Mouse (Mus musculus) layer of hippocampus, adult 9-10 months (tissue): Measurements from ENCODE around the gene AC153137.1.
A peak's percentile ranks its signal among the peaks of the same experiment; 100 is the strongest.
"Not testable (repeated sequence)": the region's sequence is repeated elsewhere in the genome, so short reads cannot be mapped to it uniquely, and the experiment has no call there.

ENCODE experiments used
- DNase-seq: peaks from one replicate; pipeline ENCODE4 v3.0.0; 2022; ENCODE audit warnings: low spot score

The AC153137.1 gene

DNA sequence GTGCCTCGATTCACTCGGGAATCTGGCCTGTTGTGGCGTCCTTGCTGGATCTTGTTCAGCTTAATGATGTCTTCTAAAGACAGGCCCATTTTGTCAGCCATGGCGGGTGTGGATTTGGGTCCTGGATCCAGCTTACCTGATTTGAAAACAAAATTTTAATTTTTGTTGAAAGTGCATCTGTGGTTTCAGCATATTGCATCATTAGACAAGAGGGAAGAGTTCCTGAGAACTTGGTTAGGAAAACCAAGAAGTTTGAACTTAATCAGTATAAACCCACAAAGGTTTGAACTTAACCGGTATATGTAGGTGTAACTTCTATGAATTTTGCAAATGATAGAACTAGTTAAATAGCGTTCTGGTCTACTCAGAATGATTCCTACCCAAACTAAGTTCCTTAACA lies at the start of gene AC153137.1:
TSS of gene AC153137.1 (minus strand) at position 101 of the 400 bp plus-strand sequence.
- not testable (repeated sequence) for DNase-seq

GRCm38 (mm10) chr1:31023173-31023572 lies 45.4 kb upstream of the AC153137.1 start:
- DNase-seq, result no peak

DNA sequence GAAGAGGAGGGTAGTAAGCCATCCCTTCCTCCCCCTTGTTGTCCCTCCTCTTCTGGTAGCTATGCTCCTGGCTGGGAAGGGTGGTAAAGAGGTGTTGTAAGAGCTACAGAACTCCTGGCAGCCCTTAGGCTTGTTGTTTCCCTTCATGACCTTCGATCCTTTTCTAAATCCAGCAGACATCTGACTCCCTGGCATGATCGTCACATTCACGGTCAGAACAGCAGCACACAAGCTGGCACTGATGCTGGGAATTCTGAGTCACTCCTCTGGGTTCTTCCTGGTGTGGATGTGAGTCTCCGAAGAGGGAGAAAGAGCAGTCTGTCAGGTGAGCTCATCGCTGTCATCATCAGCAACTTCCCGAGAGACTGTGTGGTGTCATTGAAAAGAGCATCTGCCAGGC lies 41.5 kb upstream of the AC153137.1 start:
- no peak for DNase-seq

DNA sequence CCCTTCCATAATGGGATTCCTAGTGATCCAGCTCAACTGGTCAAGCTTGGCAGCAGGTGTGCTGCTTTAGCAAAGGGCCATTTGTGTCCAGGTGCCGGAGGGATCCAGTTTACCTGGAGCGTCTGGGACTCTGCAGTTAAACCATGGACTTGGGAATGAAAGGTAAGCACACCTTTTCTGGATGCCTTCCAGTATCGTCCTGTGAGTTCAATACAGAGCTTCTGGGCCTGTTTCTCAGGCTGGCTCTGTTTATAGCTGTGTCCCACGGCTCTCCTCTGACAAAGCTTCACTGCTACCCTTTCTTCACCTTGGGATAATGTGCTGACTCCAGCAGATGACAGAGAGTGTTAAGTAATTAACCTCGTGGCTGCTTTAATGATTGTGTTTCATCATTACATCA lies 39.6 kb upstream of the AC153137.1 start:
- DNase-seq, result no peak

DNA sequence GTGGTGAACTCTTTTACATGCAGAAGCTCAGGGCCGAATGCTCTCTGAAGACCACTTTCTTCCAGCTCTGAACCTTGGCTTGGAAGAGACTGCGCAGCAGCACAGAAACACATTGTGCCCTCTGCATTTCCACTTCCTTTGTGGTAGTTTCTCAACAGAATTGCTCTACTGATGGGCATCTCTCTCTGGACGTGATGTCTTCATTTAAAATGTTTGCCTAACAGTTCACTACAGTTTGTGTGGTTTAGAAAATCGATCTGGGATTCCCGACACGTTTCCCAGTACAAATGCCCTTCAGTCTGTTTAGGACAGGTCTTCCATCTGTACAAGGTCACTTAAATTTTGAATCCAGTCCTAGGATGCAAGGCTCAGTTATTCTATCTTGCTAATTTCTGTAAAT lies 38.3 kb upstream of the AC153137.1 start:
- no peak for DNase-seq

- no peak for DNase-seq
These were observed 37.5 kb upstream of the AC153137.1 start for GRCm38 (mm10) chr1:31015261-31015660.

- not testable (repeated sequence) for DNase-seq
These were observed 529 bp downstream of the AC153137.1 start for GRCm38 (mm10) chr1:30977239-30977638.

DNA sequence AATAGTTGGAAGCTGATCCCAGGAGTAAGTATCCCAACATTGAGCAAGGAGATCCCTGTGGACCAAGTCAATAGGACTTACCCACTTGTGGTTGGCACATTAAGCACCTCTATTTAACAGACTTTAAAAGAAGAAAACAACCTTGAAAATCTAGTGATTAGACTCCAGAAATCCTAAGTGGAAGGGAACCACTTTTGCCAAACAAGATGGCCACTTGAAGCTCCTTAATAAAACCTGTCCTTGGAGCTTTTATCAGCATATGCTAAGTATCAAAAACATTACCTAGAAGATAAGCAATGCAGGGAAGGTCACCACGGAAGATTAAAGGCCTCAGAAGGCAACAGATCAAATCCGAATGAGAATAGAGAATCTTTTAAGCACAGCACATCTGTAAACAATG lies 26.0 kb downstream of the AC153137.1 start:
- no peak for DNase-seq

GRCm38 (mm10) chr1:30950456-30950835 lies 27.3 kb downstream of the AC153137.1 start:
- DNase-seq, result no peak

DNA sequence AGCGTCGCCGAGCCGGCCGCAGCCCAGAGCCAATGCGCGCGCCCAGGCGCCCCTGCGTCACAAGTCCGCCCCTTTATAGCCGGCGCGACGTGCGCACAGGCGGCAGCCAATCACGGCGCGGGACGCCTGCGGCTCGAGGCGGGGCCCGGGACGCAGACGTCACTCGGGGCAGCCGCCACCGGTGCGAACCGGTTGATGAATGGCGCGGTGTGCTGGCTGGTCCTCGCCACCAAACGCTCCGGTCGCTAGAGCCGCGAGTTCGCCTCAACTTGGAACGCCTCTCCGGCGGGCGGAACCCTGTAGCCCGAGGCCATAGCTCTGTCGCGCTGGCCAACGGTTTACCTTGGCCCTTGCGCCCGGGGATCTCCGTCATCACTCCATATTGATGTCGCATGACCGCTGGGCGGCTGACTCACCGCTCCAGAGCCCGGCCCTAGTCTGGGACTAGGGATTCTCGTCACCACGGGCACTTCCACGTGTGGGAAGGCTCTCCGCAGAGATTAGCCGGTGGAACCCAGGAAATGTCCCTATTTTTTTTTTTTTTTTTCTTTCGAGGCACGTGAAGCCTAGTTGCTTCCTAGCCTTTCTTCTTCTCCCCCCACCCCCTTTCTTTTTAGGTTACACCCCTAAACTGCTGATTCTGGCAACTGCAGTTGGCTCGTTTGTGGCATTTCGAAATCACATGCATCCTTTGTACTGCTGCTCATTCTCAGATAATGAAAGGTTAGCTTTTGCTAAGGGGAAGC lies 27.9 kb downstream of the AC153137.1 start:
- DNase-seq, result peak; percentile 90

- DNase-seq, result no peak
These were observed 28.7 kb downstream of the AC153137.1 start for GRCm38 (mm10) chr1:30948950-30949639.

DNA sequence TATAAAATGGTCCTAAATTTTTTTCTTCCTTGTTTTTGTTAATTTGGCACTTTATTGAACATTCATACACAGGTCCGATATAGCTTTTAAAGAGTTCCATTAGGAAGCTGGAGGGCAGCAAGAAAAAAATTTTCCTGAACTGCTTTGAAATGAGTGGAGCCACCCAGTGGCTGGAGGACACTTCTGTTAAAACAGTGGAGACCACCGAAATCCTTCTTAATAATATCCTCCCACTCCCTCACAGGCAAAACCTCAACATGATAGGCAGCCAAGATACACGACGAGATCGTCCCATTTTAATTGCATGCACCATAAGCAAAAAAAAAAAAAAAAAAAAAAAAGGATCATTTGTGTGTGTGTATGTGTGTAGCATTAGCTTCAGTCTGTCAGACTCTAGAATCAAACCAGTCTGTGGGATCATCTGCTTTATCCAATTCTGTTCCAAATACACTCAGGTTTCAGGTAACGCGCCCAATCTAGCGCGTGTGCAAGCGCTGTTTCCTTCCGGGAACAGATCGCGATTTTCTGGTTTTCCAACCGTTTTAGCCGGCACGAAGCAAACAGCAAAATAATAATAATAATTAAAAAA lies 29.3 kb downstream of the AC153137.1 start:
- DNase-seq, result no peak

DNA sequence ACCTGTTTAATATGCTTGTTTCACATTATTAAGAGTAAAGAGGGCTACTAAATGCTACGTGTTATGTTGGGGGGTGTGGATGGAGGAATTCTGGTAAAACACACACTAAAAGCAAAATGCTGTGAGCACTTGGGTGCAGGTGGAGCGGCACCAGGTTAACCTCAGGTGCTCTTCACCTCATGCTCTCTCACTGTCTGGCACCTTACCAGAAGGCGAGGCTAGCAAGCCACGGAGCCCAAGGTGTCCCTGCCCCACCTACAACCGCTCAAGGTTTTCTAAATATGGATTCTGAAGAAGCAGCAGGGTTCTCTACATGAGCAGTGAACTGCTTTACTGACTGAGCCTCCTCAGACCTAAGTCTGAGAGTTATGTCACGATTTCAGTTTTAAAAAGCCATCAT lies 32.6 kb downstream of the AC153137.1 start:
- DNase-seq, result no peak

GRCm38 (mm10) chr1:30940571-30940970 lies 37.2 kb downstream of the AC153137.1 start:
- no peak for DNase-seq

DNA sequence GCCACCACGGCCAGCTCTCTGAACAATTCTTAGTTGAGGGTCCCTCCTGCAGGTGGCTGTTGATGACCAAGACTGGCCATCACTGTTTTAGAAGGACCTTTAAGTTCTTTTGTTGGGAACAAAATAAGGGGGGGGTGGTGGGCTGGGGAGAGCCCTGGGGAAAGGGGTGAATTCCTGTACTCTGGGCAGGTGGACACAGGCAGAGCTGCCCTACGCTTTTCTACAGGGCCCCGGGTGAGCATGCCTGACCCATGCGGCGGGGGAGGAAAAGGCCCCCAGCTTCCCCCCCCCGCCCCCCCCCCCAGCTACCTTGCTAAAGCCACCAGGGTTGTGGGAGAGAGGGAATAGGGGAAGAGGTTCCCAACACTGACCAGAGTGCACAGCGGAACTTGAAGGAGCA lies 39.4 kb downstream of the AC153137.1 start:
- DNase-seq, result no peak

DNA sequence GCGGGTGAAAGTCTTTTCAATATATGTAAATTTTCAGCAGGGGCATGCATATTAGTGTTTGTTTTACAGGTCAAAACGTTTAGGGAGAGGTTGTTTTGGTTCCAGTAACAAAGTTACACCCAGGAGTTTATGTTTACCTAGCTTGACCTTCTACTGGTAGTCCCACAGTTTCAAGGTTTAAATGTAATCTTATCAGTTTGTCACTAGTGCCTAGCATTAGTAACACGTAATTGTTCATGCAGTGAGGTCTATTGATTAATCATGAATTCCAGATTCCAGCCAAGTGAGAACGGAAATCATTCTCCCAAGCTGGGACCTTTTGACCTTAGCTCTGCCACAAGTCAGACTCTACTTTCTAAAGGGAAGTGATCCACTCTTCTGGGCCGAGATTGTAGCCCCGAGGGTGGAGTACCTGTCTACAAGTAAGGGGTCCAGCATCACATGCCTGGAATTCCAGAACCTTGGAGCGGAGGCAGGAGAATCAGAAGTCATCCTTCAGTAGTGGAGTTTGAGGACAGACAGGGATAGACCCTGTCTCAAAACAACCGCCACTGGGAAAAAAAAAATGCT lies 40.3 kb downstream of the AC153137.1 start:
- no peak for DNase-seq

DNA sequence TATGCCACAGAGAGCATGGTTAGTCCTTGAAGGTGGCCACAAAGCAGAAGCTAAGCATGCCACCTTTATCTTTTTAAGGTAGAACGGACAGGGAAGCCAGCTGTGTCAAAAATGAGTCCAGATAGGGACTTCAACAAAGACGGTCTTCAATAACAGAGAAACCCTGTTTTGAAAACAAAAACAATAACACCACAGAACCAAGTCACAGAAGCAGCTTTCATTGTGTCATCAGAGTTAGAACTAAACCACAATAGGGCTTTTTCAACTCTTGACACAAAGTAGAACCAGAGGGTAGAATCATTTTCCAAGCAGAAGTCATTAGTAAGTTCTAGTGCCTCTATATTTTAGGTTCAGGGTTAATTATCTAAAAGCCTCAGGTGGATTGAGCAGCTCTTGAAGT lies 41.3 kb downstream of the AC153137.1 start:
- DNase-seq, result no peak

GRCm38 (mm10) chr1:30930823-30931222 lies 46.9 kb downstream of the AC153137.1 start:
- DNase-seq, result no peak

- DNase-seq, result no peak
These were observed 47.6 kb downstream of the AC153137.1 start for GRCm38 (mm10) chr1:30930194-30930593.
